Mouse (Mus musculus) lung, embryonic 14.5 days (tissue): ENCODE measurements around the gene Naaladl2. TPM values are rescaled to one million over a fixed set of nuclear protein-coding genes. Genes with fewer than 3 reads are reported as not detected.

Source experiments
- ATAC-seq: fragments of 200-750 bp; cut with Nextera tagmentation; 2 replicates; pipeline ENCODE4 v1.8.0; 2017; ENCODE audit warnings: mild to moderate bottlenecking, moderate TSS enrichment, moderate library complexity; ENCODE audit not compliant: insufficient read depth
- DNase-seq: peaks from one replicate; pipeline ENCODE4 v3.0.0-alpha.2; 2015
- H3K27ac ChIP-seq: fragments of 300-500 bp; sonication (generic); 2 replicates; pipeline ENCODE4 v1.5.1; 2014; ENCODE audit warnings: low read depth, mild to moderate bottlenecking, moderate library complexity
- H3K27me3 ChIP-seq: fragments of 300-500 bp; sonication (generic); 2 replicates; pipeline ENCODE4 v1.6.1; 2014; ENCODE audit warnings: low read length, control low read depth; ENCODE audit not compliant: insufficient read depth
- H3K36me3 ChIP-seq: fragments of 300-500 bp; sonication (generic); 2 replicates; pipeline ENCODE4 v1.6.1; 2014; ENCODE audit warnings: control low read depth; ENCODE audit not compliant: insufficient read depth
- H3K4me1 ChIP-seq: fragments of 300-500 bp; sonication (generic); 2 replicates; pipeline ENCODE4 v1.6.1; 2014; ENCODE audit warnings: antibody characterized with exemption, control low read depth; ENCODE audit not compliant: insufficient read depth
- H3K4me2 ChIP-seq: fragments of 300-500 bp; sonication (generic); 2 replicates; pipeline ENCODE4 v1.6.1; 2014; ENCODE audit warnings: mild to moderate bottlenecking
- H3K4me3 ChIP-seq: fragments of 300-500 bp; sonication (generic); 2 replicates; pipeline ENCODE4 v1.5.1; 2014; ENCODE audit warnings: low read depth, low read length
- H3K9ac ChIP-seq: fragments of 300-500 bp; sonication (generic); 2 replicates; pipeline ENCODE4 v1.6.1; 2014
- H3K9me3 ChIP-seq: fragments of 300-500 bp; sonication (generic); 2 replicates; pipeline ENCODE4 v1.6.1; 2016; ENCODE audit warnings: low read depth, low read length, control low read depth
- CTCF ChIP-seq: IDR thresholded peaks from 2 replicates; pipeline ENCODE4 v1.5.1; 2016; ENCODE audit warnings: antibody characterized with exemption, low read depth
- WGBS: fragments of 180-500 bp; shearing (Covaris S2); extraction: QIAGEN DNeasy Blood & Tissue Kit; methylation state at CpG from one replicate; pipeline ENCODE4 v1.1.7; 2014; 5-methylcytosine and 5-hydroxymethylcytosine counted together
- polyA plus RNA-seq: library from polyadenylated mRNA; unstranded; fragments of >200 nt; fragmentation: Nextera tagmentation; extraction: Ambion mirVana; gene quantifications from 2 replicates; pipeline ENCODE4 v1.2.1, GENCODE M21; 2014

Naaladl2 gene
- polyA plus RNA-seq, 1 experiment from 2014 or later = 1.8 TPM

DNA sequence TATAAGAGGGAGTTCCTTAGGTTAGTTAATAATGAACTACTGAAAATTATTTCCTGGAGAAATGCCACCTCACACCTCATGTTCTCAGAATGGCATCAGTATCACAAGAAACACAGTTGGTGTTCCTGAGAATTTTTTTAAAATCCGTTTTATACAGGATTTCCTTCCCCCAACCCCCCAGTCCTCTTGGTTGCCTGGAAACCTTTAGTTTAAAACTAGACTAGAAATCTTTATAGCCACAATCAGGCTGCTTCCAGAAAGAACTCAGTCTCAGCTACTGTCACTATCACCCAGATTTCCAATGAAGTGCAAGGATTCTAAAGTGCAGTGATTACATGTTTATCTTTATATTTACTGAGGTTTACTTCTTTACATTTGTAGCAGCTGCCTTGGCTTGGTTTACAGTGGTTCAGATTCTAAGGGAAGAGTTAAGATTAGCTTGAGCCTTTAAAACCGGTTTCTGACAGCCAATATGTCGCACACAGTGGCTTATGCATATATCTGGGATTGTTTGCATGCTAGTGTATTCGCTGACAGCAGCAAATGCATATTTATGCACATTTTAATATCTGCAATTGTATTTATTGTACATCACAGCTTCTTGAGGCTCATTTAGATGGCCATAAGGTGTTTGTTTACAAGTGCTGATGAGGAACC lies 657.5 kb downstream of the Naaladl2 start:
- H3K9me3 ChIP-seq = no peaks in the 10 kb centered on the region
- H3K27me3 ChIP-seq = no peaks in the 10 kb centered on the region
- no peak for TF ChIP-seq CTCF
- ATAC-seq = no peak
- H3K27ac ChIP-seq = no peak overlapping the region
- no peaks in the 10 kb centered on the region for H3K4me1 ChIP-seq
- no peaks in the 10 kb centered on the region for H3K36me3 ChIP-seq
- DNase-seq = peak; percentile 5
- no peak overlapping the region for H3K4me3 ChIP-seq
- 52% methylated on average over 4 of the region's 4 CpGs for WGBS
- no peak overlapping the region for H3K9ac ChIP-seq
- no peak overlapping the region for H3K4me2 ChIP-seq

DNA sequence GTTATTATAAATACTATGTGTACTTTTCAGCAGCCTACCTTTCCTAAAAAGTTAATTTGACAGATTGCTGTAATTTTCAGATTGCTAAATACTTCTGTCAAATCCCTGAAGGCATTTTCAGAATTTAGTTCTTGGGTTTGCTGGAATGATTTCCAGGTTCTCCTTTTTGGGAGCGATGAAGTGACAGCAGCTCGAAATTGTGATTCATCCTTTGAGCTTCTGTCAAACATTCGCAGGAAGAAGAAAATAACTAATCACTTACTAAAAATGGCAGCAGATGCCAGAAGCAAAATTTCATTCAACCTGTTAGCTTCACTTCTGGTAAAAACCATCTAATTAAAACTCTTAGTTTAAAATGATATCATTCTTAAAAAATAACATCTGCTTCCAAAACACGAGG lies 680.1 kb downstream of the Naaladl2 start:
- Histone ChIP-seq H3K36me3 (no peaks in the 10 kb centered on the region), H3K4me1 (no peaks in the 10 kb centered on the region), H3K27me3 (no peaks in the 10 kb centered on the region), H3K9ac (no peak overlapping the region), H3K27ac (no peak overlapping the region), H3K4me3 (no peak overlapping the region), H3K9me3 (no peaks in the 10 kb centered on the region), H3K4me2 (no peak overlapping the region)
- TF ChIP-seq CTCF = no peak
- DNase-seq (no peak), ATAC-seq (no peak)
- WGBS = 85% methylated on average over 4 of the region's 4 CpGs

DNA sequence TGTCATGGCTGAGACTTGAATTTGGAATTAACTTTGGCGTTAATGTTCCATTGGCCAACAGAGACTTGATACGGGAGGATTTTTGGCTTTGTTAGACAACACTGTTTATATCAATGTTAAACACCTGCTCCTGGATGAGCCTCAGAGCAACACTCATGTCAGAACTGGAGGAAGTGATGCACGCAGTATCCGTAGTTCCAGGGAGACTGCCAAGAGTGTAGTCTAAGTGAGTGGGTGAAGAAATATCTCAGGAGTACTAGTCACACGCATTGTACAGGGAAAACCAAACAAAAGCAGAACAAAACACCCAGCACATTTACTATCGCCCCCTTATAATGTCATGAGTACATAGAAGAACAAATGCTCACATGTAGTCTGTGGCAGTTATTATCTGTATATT lies 703.4 kb downstream of the Naaladl2 start:
- no peak overlapping the region for H3K4me3 ChIP-seq
- no peaks in the 10 kb centered on the region for H3K27me3 ChIP-seq
- no peaks in the 10 kb centered on the region for H3K36me3 ChIP-seq
- H3K4me2 ChIP-seq = no peak overlapping the region
- WGBS = 66% methylated on average over 6 of the region's 6 CpGs
- TF ChIP-seq CTCF = no peak
- DNase-seq = no peak
- H3K9me3 ChIP-seq = no peaks in the 10 kb centered on the region
- no peak overlapping the region for H3K9ac ChIP-seq
- no peak for ATAC-seq
- H3K27ac ChIP-seq = no peak overlapping the region
- H3K4me1 ChIP-seq = no peaks in the 10 kb centered on the region

DNA sequence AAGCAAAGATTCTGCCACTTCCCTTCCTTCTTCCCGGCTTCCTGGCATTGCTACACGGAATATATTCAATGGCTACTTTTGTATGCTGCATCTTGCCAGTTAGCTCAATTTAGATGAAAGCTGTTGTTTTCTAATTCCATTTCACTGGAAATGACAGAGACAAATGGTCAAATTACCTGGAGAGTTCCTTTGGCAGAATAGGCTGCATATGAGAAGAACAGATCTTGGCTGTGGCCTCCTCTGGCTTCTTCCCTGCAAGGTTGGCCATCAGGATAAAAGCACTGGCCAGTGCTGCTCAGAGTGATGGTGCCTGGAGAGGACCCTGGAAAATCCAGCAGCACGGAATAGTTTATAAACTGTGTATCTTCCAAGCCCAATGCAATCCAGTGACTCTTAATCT lies 711.3 kb downstream of the Naaladl2 start:
- no peak overlapping the region for H3K4me2 ChIP-seq

DNA sequence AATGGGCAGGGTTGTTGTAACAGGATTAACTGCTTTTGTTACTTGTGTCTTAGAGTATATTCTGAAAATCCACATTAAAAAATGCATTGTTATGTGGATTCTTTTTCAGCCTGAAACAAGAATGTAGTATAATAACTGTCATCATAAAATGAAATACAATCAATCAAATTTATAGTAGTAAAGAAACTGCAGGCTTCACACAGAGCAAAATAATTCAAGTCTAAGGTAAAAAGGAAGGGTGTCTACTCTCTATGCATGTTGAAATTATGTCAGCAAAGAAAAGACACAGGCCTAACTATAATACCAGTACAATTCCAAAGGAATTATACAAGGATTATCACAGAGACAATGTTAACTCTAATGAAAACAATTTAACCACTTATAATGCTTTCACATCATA lies 752.3 kb downstream of the Naaladl2 start:
- H3K36me3 ChIP-seq = no peaks in the 10 kb centered on the region
- no peaks in the 10 kb centered on the region for H3K4me1 ChIP-seq
- H3K4me2 ChIP-seq = no peak overlapping the region
- no peaks in the 10 kb centered on the region for H3K27me3 ChIP-seq
- H3K27ac ChIP-seq = no peak overlapping the region
- DNase-seq (no peak), ATAC-seq (no peak)
- no peaks in the 10 kb centered on the region for H3K9me3 ChIP-seq
- no peak overlapping the region for H3K4me3 ChIP-seq
- H3K9ac ChIP-seq = no peak overlapping the region
- TF ChIP-seq CTCF = no peak

More for the DNA sequence above, 711.3 kb downstream of the Naaladl2 start:
- WGBS = 73% methylated on average over 3 of the region's 3 CpGs
- Histone ChIP-seq H3K4me3 (no peak overlapping the region), H3K36me3 (no peaks in the 10 kb centered on the region), H3K9me3 (no peaks in the 10 kb centered on the region), H3K4me1 (no peaks in the 10 kb centered on the region), H3K27ac (no peak overlapping the region), H3K9ac (no peak overlapping the region), H3K27me3 (no peaks in the 10 kb centered on the region)
- no peak for TF ChIP-seq CTCF
- ATAC-seq (no peak), DNase-seq (no peak)

DNA sequence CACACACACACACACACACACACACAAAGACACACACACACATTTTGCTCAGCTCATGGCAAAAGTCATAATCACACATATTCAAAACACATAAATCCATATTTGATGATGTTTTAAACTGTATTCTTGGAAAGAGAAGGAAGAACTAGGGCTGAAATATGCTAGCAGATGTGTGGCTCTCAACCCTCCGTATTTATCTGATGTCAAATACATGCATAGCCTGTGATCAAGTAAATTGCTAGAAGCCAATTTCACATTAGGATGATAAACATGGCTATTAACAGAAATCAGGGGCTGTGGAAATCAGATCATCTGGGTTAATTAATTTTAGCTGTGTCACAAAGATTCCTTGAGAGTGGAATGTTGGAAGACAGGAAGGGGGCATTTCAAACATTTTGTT lies 752.8 kb downstream of the Naaladl2 start:
- Histone ChIP-seq H3K27ac (no peak overlapping the region), H3K4me1 (no peaks in the 10 kb centered on the region), H3K36me3 (no peaks in the 10 kb centered on the region), H3K27me3 (no peaks in the 10 kb centered on the region), H3K9me3 (no peaks in the 10 kb centered on the region), H3K9ac (no peak overlapping the region), H3K4me2 (no peak overlapping the region), H3K4me3 (no peak overlapping the region)
- TF ChIP-seq CTCF = no peak
- ATAC-seq (no peak), DNase-seq (no peak)
- 48% methylated on average over 1 of the region's 1 CpGs for WGBS

DNA sequence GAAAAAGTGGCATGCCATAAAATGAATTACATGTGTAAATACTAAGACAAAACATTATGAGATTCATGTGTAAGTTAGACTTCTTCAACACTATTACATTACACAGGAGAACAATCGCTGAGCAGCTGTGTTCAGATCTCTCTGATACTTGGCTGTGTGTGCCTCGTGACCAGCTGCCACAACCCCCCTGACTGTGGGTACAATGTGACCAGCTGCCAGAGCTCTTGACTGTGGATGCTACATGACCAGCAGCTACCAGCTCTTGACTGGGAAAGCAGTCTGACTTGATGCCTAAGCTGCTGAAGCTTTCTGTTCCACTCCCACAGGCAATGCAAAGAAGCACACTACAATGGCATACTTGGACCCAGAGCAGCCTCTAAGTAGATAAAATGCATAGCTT lies 789.1 kb downstream of the Naaladl2 start:
- no peak overlapping the region for H3K4me3 ChIP-seq
- DNase-seq = peak; percentile 2
- H3K4me2 ChIP-seq = no peak overlapping the region
- no peak overlapping the region for H3K9ac ChIP-seq
- H3K27me3 ChIP-seq = no peaks in the 10 kb centered on the region
- H3K36me3 ChIP-seq = no peaks in the 10 kb centered on the region
- TF ChIP-seq CTCF = no peak
- no peaks in the 10 kb centered on the region for H3K4me1 ChIP-seq
- no peak overlapping the region for H3K27ac ChIP-seq
- H3K9me3 ChIP-seq = no peaks in the 10 kb centered on the region
- no peak for ATAC-seq
- WGBS = 49% methylated on average over 2 of the region's 2 CpGs
